Mouse (Mus musculus): ENCODE data around the gene Hsbp1.

GRCm38 (mm10) chr8:119304196-119304595, 40.1 kb upstream of the Hsbp1 start:
- TF ChIP-seq POLR2A (IDR thresholded peaks at IDR 0.05; ENCODE audit: extremely low read depth, insufficient read depth, low read length), result no peak
- no peak for TF ChIP-seq CTCF (IDR thresholded peaks at IDR 0.05; ENCODE audit: low read depth, low read length)
